Mouse (Mus musculus): ENCODE results near the gene Bpnt1. TPM values are rescaled to one million over a fixed set of nuclear protein-coding genes. Genes with fewer than 3 reads are reported as not detected.
A peak's percentile ranks its signal among the peaks of the same experiment; 100 is the strongest.
"Not testable (repeated sequence)": the region's sequence is repeated elsewhere in the genome, so short reads cannot be mapped to it uniquely, and the experiment has no call there.

The Bpnt1 gene
- polyA plus RNA-seq, 1 experiment, result 79.7 TPM

DNA sequence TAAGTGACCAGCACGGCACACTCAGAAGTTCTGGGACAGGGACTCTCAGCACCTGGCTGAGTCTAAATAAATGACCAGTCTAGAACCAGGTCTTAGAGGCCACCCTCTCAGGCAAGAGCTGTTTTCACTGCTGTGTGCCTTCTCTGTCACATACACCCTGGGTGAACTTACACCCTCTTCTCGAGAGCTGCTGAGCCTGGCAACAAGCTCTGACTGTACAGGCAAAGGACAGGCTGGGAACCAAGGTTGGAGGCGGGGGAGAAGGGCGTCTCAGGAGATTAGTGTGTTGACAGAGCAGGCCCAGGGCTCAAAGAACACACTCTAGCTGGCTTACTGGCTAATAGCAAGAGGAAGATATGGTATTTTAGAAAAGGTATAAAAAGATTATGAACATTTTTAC, 23.0 kb upstream of the Bpnt1 start:
- Histone ChIP-seq H3K4me3 (ENCODE audit: insufficient read depth, low read depth, low read length) (peak overlapping the region; percentile 6; the same call in 1 of the 2 replicates), H3K27ac (replicated peaks; ENCODE audit: low read depth, low read length) (peak overlapping the region; percentile 83), H3K4me1 (ENCODE audit: control insufficient read depth, insufficient read depth, insufficient read length, low read length) (no peaks in the 10 kb centered on the region; the same call in 1 of the 2 replicates)

DNA sequence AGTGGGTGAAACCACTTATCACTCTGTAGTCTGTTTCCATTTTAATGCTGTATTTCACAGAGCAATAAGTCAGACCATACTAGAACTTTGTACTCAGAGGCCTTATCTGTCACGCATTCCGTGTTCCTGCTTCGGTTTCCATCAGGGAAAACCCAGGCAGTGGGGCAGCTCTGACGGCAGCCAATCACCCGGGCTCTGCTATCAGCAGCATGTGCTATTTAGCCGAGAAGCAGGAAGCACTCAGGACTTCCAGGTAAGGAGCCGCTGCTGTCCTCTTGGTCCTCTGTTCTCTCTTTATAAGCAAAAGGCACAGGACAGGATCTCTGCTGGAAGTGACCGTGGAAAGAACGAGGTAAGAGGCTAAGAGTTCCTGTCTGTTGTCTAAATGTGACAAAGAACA, 20.0 kb upstream of the Bpnt1 start:
- Histone ChIP-seq H3K27ac (replicated peaks; ENCODE audit: low read depth, low read length) (no peak overlapping the region), H3K4me3 (ENCODE audit: insufficient read depth, low read depth, low read length) (no peak overlapping the region), H3K4me1 (ENCODE audit: control insufficient read depth, insufficient read depth, insufficient read length, low read length) (no peaks in the 10 kb centered on the region; the same call in 1 of the 2 replicates)

DNA sequence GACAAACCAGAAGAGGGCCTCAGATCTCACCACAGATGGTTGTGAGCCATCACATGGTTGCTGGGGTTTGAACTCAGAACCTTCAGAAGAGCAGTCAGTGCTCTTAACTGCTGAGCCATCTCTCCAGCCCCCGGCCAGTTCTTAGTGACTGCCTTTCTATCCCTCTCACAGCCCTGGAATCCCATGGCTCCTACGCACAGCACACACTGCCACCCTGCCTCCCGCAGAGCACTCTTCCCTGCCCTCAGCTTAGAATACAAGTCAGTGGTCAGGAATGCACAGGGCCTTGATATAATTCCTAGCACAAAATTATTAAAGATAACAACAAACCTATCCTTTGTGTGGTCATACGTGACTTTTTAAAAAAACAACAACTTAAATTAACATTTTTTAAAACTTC, 17.4 kb upstream of the Bpnt1 start:
- Histone ChIP-seq H3K4me1 (ENCODE audit: control insufficient read depth, insufficient read depth, insufficient read length, low read length) (no peaks in the 10 kb centered on the region), H3K4me3 (ENCODE audit: insufficient read depth, low read depth, low read length) (no peak overlapping the region), H3K27ac (replicated peaks; ENCODE audit: low read depth, low read length) (no peak overlapping the region)

DNA sequence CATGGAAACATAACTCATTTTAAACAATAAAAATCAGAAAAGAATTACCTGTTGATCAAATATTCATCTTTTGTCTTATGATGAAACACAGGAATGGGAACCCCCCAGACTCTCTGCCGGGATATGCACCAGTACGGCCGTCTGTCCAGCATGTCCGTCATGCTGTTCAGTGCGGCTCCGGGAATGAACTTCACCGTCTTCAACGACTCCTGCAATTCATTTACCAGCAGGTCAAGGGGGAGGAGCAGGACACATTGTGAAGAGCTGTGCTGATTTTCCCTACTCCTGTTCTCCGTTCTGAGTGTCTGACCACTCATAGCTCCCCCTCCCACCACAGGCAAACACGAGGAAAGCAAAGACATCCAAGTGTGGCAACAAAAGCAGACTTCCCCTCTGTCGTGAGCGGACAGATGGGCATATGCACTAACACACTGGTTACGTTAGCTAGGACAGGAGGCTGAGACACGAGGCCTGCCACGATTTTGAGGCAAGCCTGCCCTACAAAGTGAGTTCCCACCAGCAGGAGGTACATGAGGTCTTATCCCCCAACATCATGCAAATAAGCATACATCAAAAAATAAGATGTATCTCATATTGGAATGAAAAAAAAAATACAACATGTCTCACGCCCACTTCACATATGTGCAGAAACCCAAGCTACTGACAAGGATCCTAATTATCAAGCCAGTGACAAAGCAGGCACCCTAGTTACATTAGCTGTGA, 15.9 kb upstream of the Bpnt1 start:
- Histone ChIP-seq H3K4me1 (ENCODE audit: control insufficient read depth, insufficient read depth, insufficient read length, low read length) (no peaks in the 10 kb centered on the region), H3K27ac (replicated peaks; ENCODE audit: low read depth, low read length) (no peak overlapping the region)

DNA sequence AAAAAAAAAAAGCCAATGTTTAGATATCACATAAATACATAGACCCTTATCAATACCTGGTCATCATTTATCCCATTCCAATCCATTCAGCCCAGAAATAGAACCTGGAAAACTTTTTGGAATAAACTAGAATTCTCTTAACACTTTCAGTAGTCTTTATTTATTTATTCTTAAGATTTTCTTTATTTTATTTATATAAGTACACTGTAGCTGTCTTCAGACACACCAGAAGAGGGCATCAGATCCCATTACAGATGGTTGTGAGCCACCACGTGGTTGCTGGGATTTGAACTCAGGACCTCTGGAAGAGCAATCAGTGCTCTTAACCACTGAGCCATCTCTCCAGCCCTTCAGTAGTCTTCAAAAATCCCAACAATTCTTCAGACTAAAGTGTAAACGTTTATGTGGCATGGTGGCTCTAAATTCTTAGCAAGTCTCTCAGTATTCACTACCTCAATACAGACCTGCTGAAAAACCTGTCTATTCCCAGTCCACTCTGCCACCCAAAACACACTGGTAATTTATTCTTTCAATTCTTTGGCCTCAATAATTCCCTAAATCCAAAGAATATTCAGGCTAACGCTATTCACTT, 4.1 kb upstream of the Bpnt1 start:
- not testable (repeated sequence) for H3K4me3 ChIP-seq (ENCODE audit: insufficient read depth, low read depth, low read length); H3K4me1 ChIP-seq (ENCODE audit: control insufficient read depth, insufficient read depth, insufficient read length, low read length); H3K27ac ChIP-seq (replicated peaks; ENCODE audit: low read depth, low read length)

More for the DNA sequence above, 15.9 kb upstream of the Bpnt1 start:
- H3K4me3 ChIP-seq (ENCODE audit: insufficient read depth, low read depth, low read length), result no peak overlapping the region

DNA sequence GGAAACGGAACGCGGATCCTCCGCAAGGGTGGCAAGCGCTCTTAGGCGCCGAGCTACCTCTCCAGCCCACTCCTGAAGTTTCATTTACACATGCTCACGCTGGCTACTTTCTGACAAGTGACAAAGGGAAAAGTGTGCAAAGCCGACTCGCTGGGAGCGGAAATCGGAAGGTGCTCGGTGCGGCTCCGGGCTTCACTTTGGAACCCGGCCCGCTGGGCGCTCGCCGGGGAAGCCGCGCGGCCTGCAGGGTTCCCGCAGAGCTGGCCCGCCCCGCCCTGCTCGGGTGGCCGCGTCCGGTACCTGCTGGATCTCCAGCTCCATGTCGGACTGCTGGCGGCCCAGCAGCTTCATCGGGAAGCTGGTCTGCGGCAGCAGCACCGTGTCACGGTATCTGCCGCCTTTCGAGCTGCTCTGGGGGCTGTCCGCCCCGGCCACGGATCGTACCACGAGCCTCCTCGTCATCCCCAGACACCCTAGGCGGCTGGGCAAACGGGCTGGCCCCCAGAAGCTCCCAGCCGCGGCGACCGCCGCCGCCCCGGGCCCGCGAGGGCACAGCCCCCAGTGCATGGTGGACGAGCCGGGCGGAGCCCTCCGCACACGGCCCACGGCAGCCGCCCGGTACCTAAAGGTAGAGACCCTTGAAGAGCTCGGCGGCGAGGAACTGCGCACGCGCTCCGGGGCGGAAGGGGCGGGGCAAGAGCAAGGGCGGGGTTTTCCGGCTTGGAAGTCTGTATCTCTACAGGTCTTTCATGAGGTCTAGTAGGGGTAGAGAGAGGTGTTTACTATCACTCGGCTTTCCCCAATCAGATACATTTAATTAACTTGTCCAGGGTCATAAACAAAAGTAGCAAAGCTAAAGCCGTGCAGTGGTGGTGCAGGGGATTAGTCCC, 3.0 kb upstream of the Bpnt1 start, which contains the start of gene Iars2:
Gene Iars2 (minus strand): TSS at position 676 of the 890 bp plus-strand sequence.
- Histone ChIP-seq H3K4me3 (ENCODE audit: insufficient read depth, low read depth, low read length) (peak within 1 kb of the TSS; percentile 97), H3K4me1 (ENCODE audit: control insufficient read depth, insufficient read depth, insufficient read length, low read length) (peaks cover 5% of the 10 kb centered on the region; the same call in 1 of the 2 replicates), H3K27ac (replicated peaks; ENCODE audit: low read depth, low read length) (peak within 1 kb of the TSS; percentile 87)

DNA sequence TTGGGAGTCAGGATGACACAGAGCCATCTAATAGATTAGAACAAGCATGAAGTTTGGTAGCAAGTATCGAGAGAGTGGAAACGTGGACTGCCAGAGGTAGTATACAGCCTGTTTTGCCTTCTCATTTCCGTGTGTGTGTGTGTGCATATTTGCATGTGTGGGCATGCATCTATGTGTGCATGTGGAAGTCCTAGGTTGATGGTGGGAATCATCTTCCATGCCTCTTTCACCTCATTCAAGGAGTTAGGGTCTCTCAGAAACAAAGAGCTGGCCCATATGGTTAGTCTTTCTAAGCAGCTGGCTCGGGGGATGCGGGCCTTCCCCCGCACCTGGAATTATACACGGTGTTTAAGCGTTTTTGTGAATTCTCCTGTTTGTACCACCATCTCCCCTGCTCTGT, 2.1 kb upstream of the Bpnt1 start:
- peaks cover 5% of the 10 kb centered on the region; the same call in 1 of the 2 replicates for H3K4me1 ChIP-seq (ENCODE audit: control insufficient read depth, insufficient read depth, insufficient read length, low read length)
- H3K27ac ChIP-seq (replicated peaks; ENCODE audit: low read depth, low read length), result no peak overlapping the region
- H3K4me3 ChIP-seq (ENCODE audit: insufficient read depth, low read depth, low read length), result no peak overlapping the region

DNA sequence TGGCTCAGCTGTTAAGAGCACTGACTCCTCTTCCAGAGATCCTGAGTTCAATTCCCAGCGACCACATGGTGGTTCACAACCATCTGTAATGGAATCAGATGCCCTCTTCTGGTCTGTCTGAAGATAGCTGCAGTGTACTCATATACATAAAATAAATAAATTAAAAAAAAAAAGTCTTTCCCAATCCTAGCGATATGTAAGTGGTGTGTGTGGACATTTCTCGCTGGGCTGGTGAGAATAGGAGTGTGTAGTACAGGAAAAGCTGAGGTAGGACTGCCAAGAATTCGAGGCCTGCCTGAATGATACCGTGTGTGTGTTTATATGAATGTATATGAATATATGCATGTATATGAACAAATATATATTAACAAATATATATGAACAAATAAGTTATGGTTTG, 585 bp upstream of the Bpnt1 start:
- H3K4me3 ChIP-seq (ENCODE audit: insufficient read depth, low read depth, low read length), result no peak overlapping the region
- peaks cover 5% of the 10 kb centered on the region; the same call in 1 of the 2 replicates for H3K4me1 ChIP-seq (ENCODE audit: control insufficient read depth, insufficient read depth, insufficient read length, low read length)
- H3K27ac ChIP-seq (replicated peaks; ENCODE audit: low read depth, low read length), result no peak overlapping the region

DNA sequence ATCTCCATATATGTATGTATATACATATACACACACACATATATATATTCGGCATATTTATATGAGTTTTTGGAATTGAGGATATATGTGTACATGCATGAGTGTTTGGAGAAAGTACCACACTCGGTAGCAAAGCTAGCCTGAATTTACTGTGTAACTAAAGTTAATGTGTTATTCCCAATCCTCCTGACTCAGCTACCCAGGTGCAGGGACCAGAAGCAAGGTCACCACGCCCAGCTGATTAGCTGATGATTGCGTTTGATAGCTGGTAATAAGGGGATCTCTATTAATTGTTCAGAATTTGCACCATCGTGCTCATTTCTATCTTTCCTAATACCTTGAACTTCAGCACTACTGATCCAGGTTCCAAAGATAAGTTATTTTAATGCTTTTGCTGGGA, 1.7 kb downstream of the Bpnt1 start:
- Histone ChIP-seq H3K4me3 (ENCODE audit: insufficient read depth, low read depth, low read length) (no peak overlapping the region), H3K27ac (replicated peaks; ENCODE audit: low read depth, low read length) (no peak overlapping the region), H3K4me1 (ENCODE audit: control insufficient read depth, insufficient read depth, insufficient read length, low read length) (peaks cover 5% of the 10 kb centered on the region; the same call in 1 of the 2 replicates)

DNA sequence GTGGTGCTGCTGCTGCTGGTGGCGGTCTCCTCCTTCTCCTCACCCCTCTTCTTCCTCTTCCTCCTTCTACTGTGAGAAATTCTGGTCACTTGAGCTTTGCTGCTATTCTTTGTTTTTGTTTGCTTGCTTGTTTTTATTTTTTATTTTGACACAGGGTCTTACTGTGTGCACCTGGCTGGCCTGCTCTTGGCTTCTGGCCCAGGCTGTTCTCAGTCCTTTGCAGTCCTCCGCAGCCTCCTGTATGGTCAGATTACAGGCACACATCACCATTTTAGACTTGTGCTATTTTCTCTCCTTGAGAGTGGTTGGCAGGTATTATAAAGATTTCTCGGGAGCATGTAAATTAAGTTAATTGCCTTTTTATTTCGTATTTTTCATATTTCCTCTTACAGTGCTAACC, 2.2 kb downstream of the Bpnt1 start:
- no peak overlapping the region for H3K27ac ChIP-seq (replicated peaks; ENCODE audit: low read depth, low read length)
- H3K4me3 ChIP-seq (ENCODE audit: insufficient read depth, low read depth, low read length), result no peak overlapping the region

DNA sequence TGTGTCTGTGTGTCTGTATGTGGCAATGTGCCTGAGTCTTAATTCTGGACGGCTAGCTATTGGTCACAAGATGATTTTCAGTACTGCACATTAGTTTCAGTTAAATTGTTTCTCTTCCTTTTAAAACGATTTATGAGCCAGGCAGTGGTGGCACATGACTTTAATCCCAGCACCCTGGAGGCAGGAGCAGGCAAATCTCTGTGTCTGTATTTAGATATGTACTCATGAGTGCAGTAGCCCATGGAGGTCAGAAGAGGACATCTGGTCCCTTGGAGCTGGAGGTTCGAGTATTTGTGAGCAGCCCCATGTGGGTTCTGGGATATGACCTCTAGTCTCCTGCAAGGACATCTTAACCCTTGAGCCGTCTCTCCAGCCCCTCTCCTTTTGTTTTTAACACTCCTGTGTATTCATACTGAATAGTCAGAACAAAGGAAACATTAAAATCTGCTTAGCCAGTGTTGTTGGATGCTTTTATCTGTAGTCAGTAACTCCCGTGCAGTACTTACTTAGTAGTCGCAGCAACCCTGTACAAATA, 3.3 kb downstream of the Bpnt1 start:
- no peak overlapping the region for H3K4me3 ChIP-seq (ENCODE audit: insufficient read depth, low read depth, low read length)
- H3K27ac ChIP-seq (replicated peaks; ENCODE audit: low read depth, low read length), result no peak overlapping the region
- peaks cover 5% of the 10 kb centered on the region; the same call in 1 of the 2 replicates for H3K4me1 ChIP-seq (ENCODE audit: control insufficient read depth, insufficient read depth, insufficient read length, low read length)

More for the DNA sequence above, 2.2 kb downstream of the Bpnt1 start:
- peaks cover 5% of the 10 kb centered on the region; the same call in 1 of the 2 replicates for H3K4me1 ChIP-seq (ENCODE audit: control insufficient read depth, insufficient read depth, insufficient read length, low read length)

DNA sequence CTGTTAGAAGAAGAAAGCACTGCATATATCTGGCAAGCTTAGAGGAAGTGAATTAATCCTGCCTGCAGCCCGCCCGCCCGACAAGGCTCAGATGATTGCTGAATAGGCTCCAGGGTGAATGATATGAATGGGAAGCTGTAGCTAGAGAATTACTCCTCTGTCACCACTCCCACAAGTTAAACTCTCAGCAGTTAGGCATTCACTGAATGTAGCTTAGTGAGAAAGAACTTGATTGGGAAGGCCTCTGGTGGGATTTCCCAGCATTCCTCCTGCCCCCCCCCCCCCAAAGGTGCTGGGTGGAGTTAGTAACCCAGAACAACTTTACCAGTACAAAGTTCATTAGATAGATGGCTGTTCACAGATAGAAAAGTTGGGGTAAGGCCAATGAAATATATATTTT, 4.6 kb downstream of the Bpnt1 start:
- no peak overlapping the region for H3K4me3 ChIP-seq (ENCODE audit: insufficient read depth, low read depth, low read length)
- H3K4me1 ChIP-seq (ENCODE audit: control insufficient read depth, insufficient read depth, insufficient read length, low read length), result peaks cover 5% of the 10 kb centered on the region; the same call in 1 of the 2 replicates
- no peak overlapping the region for H3K27ac ChIP-seq (replicated peaks; ENCODE audit: low read depth, low read length)

DNA sequence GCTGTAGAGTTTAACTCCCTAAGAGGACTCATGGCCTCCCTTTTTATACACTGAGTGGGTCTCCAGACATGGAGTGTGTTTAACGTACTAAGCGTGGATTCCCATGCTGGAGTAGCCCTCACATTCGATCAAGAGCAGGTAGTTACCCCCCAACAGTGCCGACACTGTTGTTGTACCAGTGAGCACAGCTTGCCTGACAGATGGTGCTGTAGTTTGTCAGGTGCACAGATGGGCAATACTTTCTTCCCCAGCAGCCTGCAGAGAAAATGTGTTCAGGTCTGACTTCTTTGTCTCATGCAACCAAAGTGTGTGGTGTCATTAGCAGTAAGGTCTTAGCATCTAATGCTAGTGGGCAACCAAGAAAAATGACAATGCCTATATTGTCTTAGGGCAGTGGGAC, 10.5 kb downstream of the Bpnt1 start:
- H3K4me3 ChIP-seq (ENCODE audit: insufficient read depth, low read depth, low read length), result no peak overlapping the region
- no peaks in the 10 kb centered on the region for H3K4me1 ChIP-seq (ENCODE audit: control insufficient read depth, insufficient read depth, insufficient read length, low read length)
- no peak overlapping the region for H3K27ac ChIP-seq (replicated peaks; ENCODE audit: low read depth, low read length)

DNA sequence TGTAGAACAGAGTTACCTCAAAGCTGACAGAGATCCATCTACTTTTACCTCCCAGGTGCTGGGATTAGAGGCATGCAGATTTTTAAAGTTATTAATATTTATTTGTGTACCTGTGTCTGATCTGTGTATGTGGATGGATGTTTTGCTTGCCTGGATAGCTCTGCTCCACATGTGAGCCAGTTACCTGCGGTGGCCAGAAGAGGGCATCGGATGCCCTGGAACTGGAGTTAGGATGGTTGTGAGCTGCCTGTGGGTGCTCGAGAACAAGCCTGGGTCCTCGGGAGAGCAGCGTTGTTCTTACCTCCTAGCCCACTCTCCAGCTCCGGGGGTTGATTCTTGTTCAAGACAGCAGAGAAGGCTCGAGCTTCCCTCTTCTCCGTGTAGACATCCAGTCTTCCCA, 11.5 kb downstream of the Bpnt1 start:
- Histone ChIP-seq H3K4me1 (ENCODE audit: control insufficient read depth, insufficient read depth, insufficient read length, low read length) (no peaks in the 10 kb centered on the region), H3K4me3 (ENCODE audit: insufficient read depth, low read depth, low read length) (no peak overlapping the region), H3K27ac (replicated peaks; ENCODE audit: low read depth, low read length) (no peak overlapping the region)

DNA sequence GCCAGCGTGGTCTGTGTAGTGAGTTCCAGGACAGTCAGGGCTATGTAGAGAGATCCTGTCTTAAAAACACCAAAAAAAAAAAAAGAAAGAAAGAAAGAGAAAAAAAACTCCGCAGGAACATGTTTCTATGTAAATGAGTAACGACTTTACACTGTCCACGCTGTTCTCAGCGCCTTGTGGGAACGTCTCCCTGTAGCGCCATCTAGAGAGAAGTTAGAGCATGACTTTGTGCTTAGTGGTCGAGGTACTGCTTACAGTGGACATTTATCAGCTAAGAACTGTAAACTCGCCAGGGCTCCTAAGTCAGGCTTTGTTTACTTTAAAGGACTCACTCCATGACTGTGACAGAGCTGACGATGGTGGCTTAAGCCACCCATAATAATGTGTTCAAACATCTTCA, 14.2 kb downstream of the Bpnt1 start:
- no peaks in the 10 kb centered on the region for H3K4me1 ChIP-seq (ENCODE audit: control insufficient read depth, insufficient read depth, insufficient read length, low read length)
- no peak overlapping the region for H3K27ac ChIP-seq (replicated peaks; ENCODE audit: low read depth, low read length)
- H3K4me3 ChIP-seq (ENCODE audit: insufficient read depth, low read depth, low read length), result no peak overlapping the region
